Mouse (Mus musculus) liver, postnatal 0 days (tissue): ENCODE results near the gene Nbea. TPM values are rescaled to one million over a fixed set of nuclear protein-coding genes. Genes with fewer than 3 reads are reported as not detected.

Experiments
- ATAC-seq: fragments of 200-750 bp; cut with Nextera tagmentation; 2 replicates; pipeline ENCODE4 v1.8.0; 2017; ENCODE audit warnings: mild to moderate bottlenecking, moderate library complexity
- DNase-seq: peaks from one replicate; pipeline ENCODE4 v3.0.0-alpha.2; 2016
- H3K27ac ChIP-seq: fragments of 300-500 bp; sonication (generic); 2 replicates; pipeline ENCODE4 v1.5.1; 2014; ENCODE audit warnings: antibody characterized with exemption, moderate library complexity, mild to moderate bottlenecking, low read depth
- H3K27me3 ChIP-seq: fragments of 300-500 bp; sonication (generic); 2 replicates; pipeline ENCODE4 v1.6.1; 2014; ENCODE audit warnings: low read length, control low read depth, mixed read lengths; ENCODE audit not compliant: insufficient read depth
- H3K36me3 ChIP-seq: fragments of 300-500 bp; sonication (generic); replicated peaks from 2 replicates; pipeline ENCODE4 v1.6.1; 2014; ENCODE audit warnings: mild to moderate bottlenecking, control low read depth, low read length, moderate library complexity, mixed read lengths; ENCODE audit not compliant: insufficient read depth
- H3K4me1 ChIP-seq: fragments of 300-500 bp; sonication (generic); 2 replicates; pipeline ENCODE4 v1.6.1; 2014; ENCODE audit warnings: antibody characterized with exemption, mild to moderate bottlenecking, control low read depth; ENCODE audit not compliant: insufficient read depth
- H3K4me2 ChIP-seq: fragments of 300-500 bp; sonication (generic); 2 replicates; pipeline ENCODE4 v1.6.1; 2014; ENCODE audit warnings: low read depth, mild to moderate bottlenecking, low read length, moderate library complexity, mixed read lengths
- H3K4me3 ChIP-seq: fragments of 300-500 bp; sonication (generic); 2 replicates; pipeline ENCODE4 v1.5.1; 2014; ENCODE audit warnings: low read depth, low read length
- H3K9ac ChIP-seq: fragments of 300-500 bp; sonication (generic); replicated peaks from 2 replicates; pipeline ENCODE4 v1.6.1; 2014; ENCODE audit warnings: mild to moderate bottlenecking, moderate library complexity
- H3K9me3 ChIP-seq: fragments of 300-500 bp; sonication (generic); 2 replicates; pipeline ENCODE4 v1.6.1; 2016; ENCODE audit warnings: mild to moderate bottlenecking, control low read depth, low read length, mixed read lengths
- CTCF ChIP-seq: sonication (generic); IDR thresholded peaks from 2 replicates; pipeline ENCODE4 v1.5.1; 2016; ENCODE audit warnings: antibody characterized with exemption, low read depth
- EP300 ChIP-seq: IDR thresholded peaks from 2 replicates; pipeline ENCODE4 v1.6.1; 2016; ENCODE audit warnings: antibody characterized with exemption, low read depth, mild to moderate bottlenecking
- WGBS: fragments of 180-500 bp; shearing (Covaris S2); extraction: QIAGEN DNeasy Blood & Tissue Kit; methylation state at CpG from one replicate; pipeline ENCODE4 v1.1.7; 2014; ENCODE audit not compliant: insufficient replicate concordance; 5-methylcytosine and 5-hydroxymethylcytosine counted together
- polyA plus RNA-seq: library from polyadenylated mRNA; unstranded; fragments of >200 nt; fragmentation: Nextera tagmentation; extraction: Ambion mirVana; gene quantifications from 2 replicates; pipeline ENCODE4 v1.2.1, GENCODE M21; 2015

The Nbea gene
- polyA plus RNA-seq, 1 experiment from 2014 or later, result 0.81 TPM

DNA sequence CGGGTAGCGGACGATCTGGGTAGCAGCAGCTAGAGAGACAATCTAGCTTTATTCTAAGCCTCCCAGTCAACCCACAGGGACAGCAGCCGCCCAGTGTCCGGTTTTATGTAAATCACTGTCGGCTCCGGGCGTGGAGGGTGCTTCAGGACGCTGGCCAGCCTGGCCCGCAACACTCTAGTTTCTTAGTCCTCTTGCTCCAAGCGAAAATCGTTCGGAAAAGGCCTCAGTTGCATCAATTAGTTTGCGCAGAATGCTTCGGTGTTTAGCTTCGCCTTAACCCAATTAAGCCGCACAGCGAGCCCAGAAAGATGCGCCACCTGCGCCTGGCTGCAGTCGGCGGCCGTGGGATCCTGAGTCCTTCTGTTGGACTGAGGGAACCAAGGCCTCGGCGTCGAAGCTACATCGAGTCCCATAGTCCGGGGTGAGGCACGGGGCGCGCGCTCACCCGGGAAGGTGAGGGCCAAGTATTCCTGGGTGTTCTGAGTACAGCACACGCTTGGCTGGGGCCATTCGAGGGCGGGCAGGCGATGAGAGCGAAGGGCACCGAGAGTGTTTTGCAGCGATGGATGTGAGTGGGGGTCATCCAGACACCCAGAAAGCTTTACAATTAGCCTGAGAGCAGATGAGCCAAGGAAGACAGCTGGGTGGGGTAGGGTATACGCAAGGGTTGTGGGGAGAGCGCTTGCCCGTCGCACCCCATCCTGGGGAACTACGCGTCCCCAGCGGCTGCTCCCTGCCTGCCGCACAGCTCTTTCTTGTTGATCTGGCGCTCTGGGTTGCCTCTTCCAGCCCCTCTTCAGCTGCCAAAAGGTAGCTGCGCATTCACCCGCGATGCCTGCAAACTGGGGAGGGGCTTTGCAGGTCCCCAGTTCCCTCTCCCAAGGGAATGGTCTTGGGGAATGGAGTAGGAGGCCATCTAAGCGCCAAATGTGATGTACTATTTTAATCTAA, 403.1 kb downstream of the Nbea start:
- WGBS, result 5% methylated on average over 53 of the region's 53 CpGs
- H3K4me2 ChIP-seq, result no peak overlapping the region
- ATAC-seq, result no peak
- H3K27me3 ChIP-seq, result peaks cover 61% of the 10 kb centered on the region
- H3K4me1 ChIP-seq, result no peaks in the 10 kb centered on the region
- TF ChIP-seq CTCF (no peak), EP300 (no peak)
- H3K27ac ChIP-seq, result no peak overlapping the region
- DNase-seq, result no peak
- no peak overlapping the region for H3K4me3 ChIP-seq
- H3K36me3 ChIP-seq, result no peaks in the 10 kb centered on the region
- no peaks in the 10 kb centered on the region for H3K9me3 ChIP-seq
- no peak overlapping the region for H3K9ac ChIP-seq

DNA sequence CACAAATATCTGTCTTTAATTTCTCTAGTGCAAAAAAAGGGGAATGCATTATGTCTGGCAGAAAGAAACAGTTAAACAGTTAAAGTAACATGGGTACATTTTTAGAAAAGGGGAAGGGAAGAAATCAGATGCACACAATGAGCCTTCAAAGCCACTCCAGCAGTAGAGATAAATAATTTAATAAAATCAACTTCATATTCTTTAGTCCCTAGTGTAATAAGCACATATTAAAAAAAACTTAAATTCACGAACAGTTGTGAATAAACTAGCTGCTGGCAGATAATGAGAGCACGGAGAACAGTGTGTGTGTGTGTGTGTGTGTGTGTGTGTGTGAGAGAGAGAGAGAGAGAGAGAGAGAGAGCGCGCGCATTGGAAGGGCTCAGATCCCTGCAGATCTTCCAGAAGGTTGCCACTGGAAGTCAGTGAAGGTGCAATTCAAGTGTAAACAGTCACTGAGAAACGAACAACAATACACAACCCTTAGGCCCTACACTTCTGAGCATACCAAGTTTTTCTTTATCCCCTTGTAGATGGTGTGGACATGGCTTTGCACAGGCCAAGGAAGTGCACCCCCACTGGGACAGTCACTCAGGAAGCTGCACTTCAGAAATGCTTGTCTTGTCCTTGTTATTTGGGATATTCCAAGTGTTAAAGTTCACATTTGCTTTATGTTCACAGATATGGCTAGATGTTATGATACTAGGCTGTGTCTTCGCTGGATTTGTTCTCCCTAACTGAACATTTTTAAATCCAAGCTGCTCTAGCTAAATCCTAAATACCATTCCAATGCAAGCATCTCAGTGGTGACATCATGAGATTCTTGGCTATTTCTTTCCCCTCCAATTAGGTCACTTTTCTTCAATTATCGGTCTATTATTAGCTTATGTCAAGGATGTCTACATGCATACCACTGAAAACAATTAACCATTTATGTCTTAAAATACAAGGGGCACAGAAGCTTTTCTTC, 404.5 kb downstream of the Nbea start:
- no peak overlapping the region for H3K9ac ChIP-seq
- DNase-seq, result no peak
- no peak overlapping the region for H3K27ac ChIP-seq
- no peak overlapping the region for H3K4me2 ChIP-seq
- H3K27me3 ChIP-seq, result peaks cover 54% of the 10 kb centered on the region
- no peaks in the 10 kb centered on the region for H3K9me3 ChIP-seq
- H3K4me1 ChIP-seq, result no peaks in the 10 kb centered on the region
- H3K4me3 ChIP-seq, result no peak overlapping the region
- WGBS, result 54% methylated on average over 8 of the region's 8 CpGs
- no peaks in the 10 kb centered on the region for H3K36me3 ChIP-seq
- TF ChIP-seq EP300, result no peak
- TF ChIP-seq CTCF, result no peak
- ATAC-seq, result no peak

DNA sequence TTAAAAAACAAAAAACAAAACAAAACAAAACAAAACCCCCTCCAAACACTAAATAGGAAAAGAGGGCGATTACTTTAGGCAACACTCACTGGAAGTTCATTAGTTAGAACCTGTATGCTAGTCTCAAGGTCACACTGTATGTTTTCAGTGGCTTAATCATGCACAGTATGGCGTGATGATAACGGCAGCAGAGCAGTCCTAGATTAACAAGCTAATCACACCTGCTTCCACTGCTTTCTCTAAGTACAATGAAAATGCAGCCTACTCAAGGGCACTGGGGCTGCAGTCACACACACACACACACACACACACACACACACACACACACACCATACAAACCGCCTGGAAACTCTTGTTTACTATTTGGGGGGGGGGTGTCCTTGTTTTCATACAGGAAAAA, 406.0 kb downstream of the Nbea start:
- H3K4me2 ChIP-seq, result no peak overlapping the region
- ATAC-seq, result no peak
- H3K27ac ChIP-seq, result no peak overlapping the region
- no peaks in the 10 kb centered on the region for H3K4me1 ChIP-seq
- no peaks in the 10 kb centered on the region for H3K36me3 ChIP-seq
- 66% methylated on average over 4 of the region's 4 CpGs for WGBS
- no peaks in the 10 kb centered on the region for H3K9me3 ChIP-seq
- peaks cover 39% of the 10 kb centered on the region for H3K27me3 ChIP-seq
- H3K4me3 ChIP-seq, result no peak overlapping the region
- no peak overlapping the region for H3K9ac ChIP-seq
- DNase-seq, result no peak
- TF ChIP-seq CTCF (no peak), EP300 (no peak)

DNA sequence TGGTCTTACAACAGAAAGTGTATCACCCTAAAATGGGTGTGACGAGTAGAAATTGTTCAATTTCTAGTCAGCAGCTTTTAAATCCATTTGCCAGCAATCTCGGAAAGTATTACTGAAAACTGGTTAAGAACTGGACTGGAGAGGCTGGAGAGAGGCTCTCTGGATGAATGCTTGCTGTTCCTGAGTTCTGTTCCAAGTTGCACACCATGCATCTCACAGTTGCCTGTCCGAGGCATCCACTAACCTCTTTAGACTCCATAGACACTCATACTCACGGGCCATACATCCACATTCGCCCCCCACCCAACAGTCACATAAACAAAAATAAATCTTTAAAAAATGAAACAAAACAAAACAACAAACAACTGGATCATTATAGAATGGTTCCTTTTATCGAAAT, 407.7 kb downstream of the Nbea start:
- no peak for DNase-seq

DNA sequence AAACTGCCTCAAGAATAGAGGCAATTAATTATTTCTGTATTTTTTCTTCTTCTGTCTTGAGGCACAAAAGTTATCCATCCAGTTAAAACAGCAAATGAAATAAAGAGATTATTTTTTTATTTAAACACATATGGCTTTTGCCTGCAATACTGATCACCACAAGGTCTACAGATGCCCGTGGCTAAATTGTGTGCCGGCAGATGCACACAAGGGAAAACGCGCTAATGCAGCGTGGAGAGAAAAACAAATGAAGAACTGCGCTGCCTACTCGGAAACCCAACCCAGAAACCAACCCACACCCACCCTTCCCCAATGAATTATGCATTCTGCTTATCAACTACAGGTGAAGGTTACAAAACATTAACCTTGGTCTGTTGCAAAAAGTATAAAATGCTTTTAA, 408.3 kb downstream of the Nbea start:
- TF ChIP-seq EP300, result no peak
- no peak for TF ChIP-seq CTCF
- Histone ChIP-seq H3K27ac (no peak overlapping the region), H3K27me3 (peaks cover 16% of the 10 kb centered on the region), H3K4me2 (no peak overlapping the region), H3K9ac (no peak overlapping the region), H3K4me1 (no peaks in the 10 kb centered on the region), H3K9me3 (no peaks in the 10 kb centered on the region), H3K36me3 (no peaks in the 10 kb centered on the region), H3K4me3 (no peak overlapping the region)
- 84% methylated on average over 7 of the region's 7 CpGs for WGBS
- no peak for DNase-seq
- no peak for ATAC-seq

More for the DNA sequence above, 407.7 kb downstream of the Nbea start:
- ATAC-seq, result no peak
- no peaks in the 10 kb centered on the region for H3K4me1 ChIP-seq
- no peak overlapping the region for H3K4me3 ChIP-seq
- TF ChIP-seq EP300 (no peak), CTCF (no peak)
- peaks cover 22% of the 10 kb centered on the region for H3K27me3 ChIP-seq
- H3K36me3 ChIP-seq, result no peaks in the 10 kb centered on the region
- H3K9me3 ChIP-seq, result no peaks in the 10 kb centered on the region
- H3K4me2 ChIP-seq, result no peak overlapping the region
- WGBS, result 70% methylated on average over 6 of the region's 6 CpGs
- H3K27ac ChIP-seq, result no peak overlapping the region
- no peak overlapping the region for H3K9ac ChIP-seq

DNA sequence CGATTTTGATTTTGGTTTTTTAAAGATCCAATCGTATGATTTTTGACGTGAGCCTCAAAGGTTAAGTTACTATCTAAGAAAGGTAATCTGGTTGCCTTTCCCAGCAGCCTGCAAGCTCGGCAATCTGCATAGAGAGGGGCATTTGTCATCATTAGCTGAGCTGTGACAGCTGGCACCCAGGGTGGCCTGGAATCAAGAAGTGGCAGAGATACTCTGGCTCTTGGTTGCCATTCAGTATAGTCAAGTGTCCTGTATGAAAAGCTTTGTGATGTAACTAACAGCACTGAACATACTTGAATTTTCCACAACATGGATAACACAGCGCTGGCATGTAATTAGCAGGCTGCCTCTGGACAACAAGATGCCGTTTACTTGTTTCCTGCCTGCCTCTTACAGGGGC, 409.3 kb downstream of the Nbea start:
- Histone ChIP-seq H3K4me1 (no peaks in the 10 kb centered on the region), H3K27ac (no peak overlapping the region), H3K4me2 (no peak overlapping the region), H3K9ac (no peak overlapping the region), H3K4me3 (no peak overlapping the region), H3K9me3 (no peaks in the 10 kb centered on the region), H3K36me3 (no peaks in the 10 kb centered on the region), H3K27me3 (peaks cover 6% of the 10 kb centered on the region)
- TF ChIP-seq EP300 (no peak), CTCF (no peak)
- 68% methylated on average over 6 of the region's 6 CpGs for WGBS
- ATAC-seq, result no peak
- no peak for DNase-seq
